Mouse (Mus musculus) B cell, adult 2 months (primary cell): Measurements from ENCODE around the gene Akr1c19.
"Not testable (repeated sequence)": the region's sequence is repeated elsewhere in the genome, so short reads cannot be mapped to it uniquely, and the experiment has no call there.

Experiments
- DNase-seq, 2 experiments: peaks; one replicate each; pipeline ENCODE4 v3.0.0; 2022

Akr1c19 gene

GRCm38 (mm10) chr13:4228441-4228840 is at the start of gene Akr1c19:
Gene Akr1c19, plus strand, starts transcription at chr13:4228700.
- DNase-seq, result no peak

DNA sequence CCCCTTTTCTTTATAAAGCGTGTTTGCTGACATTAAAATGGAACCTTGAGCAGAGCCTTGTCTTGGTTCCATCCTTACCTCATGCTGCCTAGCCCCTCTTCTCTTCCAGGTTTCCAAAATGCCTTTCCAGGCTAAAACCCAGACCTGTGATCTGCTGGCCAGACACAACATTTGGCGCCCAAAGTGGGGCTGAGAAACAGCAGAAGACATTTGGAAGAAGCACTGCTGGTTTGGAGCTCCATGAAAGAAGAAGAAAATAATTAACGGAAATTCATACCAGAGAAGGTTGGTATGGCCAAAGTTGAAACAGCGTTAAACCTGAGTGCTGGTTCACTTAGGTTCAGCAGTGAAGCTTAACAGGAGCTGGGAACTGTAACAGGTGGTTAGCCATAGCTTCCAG is 47.2 kb upstream of the Akr1c19 start:
- not testable (repeated sequence) for DNase-seq

DNA sequence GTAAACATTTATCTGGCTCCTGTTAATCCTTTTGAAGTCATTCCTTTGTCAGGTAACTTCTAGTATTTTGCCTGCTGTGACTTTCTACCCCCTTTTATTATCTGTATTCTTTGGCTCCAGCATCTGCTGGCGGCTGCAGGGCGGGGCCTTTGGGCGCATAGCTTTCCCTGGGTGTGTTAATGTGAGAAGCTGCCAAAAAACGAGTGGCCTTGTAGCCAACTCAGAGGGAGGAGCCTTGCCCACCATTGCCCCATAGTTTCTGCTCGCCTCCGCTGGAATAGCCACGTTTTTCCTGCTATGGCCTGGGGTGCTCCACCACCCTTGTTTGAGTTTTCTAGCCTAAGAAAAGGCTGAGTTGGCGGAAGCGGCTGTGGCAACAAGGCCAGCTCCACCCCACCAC is 45.4 kb upstream of the Akr1c19 start:
- DNase-seq, result no peak

DNA sequence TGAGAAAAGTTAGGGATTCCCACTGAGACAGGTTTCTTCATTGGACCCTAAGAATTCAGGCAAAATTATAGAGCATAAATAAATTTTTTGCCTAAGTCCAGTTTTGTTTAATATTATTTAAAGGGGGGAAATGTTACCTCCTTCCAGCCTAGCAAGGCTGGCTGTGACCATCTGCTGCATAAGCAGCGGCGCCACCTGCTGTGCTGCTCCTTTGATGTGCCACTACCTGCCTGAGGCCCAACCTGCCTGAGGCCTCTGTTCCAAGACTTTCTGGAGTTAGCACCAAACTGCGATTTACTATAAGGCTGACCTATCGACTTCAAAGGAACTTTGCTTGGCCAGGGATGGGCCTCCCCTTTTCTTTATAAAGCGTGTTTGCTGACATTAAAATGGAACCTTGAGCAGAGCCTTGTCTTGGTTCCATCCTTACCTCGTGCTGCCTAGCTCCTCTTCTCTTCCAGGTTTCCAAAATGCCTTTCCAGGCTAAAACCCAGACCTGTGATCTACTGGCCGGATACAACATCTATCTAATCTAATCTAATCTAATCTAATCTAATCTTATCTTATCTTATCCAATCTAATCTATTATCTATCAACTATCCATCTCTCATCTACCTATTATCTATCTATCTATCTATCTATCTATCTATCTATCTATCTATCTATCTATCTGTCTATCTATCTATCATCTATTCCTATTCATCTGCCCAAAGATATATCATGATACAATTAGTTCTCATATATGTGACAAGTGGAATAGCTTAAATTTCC is 41.7 kb upstream of the Akr1c19 start:
- not testable (repeated sequence) for DNase-seq

DNA sequence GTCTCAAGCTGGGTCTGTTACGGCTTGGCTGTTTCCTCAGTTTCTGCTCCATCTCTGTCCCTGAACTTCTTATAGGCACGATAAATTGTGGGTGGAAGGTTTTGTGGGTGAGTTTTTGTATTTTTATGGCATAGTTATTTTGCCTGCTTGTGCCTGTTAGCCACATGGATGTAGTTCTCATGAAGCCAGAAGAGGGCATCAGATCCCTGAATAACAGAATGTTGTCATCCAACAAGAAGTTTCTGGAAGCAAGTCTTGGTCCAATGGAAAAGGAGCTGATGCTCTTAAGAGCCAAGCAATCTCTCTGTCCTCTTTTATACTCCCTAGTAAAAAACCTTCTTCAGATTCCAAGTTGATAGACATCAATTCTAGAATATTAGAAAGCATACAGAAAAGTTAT is 40.3 kb upstream of the Akr1c19 start:
- DNase-seq, result no peak

DNA sequence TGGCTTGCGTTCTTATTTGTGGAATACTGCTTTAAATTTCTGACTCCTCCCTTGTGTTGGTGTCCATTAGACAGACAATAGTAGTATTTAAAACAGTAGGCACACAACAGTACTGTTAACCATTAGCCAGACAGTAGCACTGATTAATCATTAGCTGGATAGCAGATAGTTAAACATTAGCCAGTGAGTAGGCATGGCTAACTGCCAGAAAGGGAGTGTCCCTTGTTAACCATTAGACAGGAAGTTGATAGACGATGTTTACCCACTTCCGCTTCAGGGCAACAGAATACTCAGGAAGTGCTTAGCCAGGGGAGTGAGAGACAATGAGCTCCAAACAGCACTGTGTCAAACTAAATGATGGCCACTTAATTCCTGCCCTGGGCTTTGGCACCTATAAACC is 37.6 kb upstream of the Akr1c19 start, which contains the start of gene Akr1c13:
Gene Akr1c13 (plus strand): TSS at position 247 of the 400 bp plus-strand sequence.
- peak in 1 of 2 experiments; percentile 7 for DNase-seq

DNA sequence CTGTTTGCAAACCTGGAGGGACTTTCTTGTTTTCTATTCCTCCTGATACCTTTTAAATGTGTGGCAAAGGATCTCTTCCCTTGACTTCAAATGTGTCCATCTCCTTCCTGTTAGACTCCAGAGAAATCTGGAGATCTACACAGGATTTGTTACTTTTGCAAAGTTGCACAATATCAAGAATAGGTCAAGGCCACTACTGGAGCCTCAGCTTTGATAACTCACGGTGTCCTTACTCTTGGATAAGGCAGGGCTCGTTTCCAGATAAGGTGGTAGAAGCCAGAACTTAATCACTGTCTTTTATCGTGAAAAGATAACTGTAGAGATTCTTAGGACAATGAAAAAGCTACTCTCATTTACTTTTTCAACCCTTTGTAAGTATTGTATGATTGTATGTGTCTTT is 36.0 kb upstream of the Akr1c19 start:
- no peak for DNase-seq

DNA sequence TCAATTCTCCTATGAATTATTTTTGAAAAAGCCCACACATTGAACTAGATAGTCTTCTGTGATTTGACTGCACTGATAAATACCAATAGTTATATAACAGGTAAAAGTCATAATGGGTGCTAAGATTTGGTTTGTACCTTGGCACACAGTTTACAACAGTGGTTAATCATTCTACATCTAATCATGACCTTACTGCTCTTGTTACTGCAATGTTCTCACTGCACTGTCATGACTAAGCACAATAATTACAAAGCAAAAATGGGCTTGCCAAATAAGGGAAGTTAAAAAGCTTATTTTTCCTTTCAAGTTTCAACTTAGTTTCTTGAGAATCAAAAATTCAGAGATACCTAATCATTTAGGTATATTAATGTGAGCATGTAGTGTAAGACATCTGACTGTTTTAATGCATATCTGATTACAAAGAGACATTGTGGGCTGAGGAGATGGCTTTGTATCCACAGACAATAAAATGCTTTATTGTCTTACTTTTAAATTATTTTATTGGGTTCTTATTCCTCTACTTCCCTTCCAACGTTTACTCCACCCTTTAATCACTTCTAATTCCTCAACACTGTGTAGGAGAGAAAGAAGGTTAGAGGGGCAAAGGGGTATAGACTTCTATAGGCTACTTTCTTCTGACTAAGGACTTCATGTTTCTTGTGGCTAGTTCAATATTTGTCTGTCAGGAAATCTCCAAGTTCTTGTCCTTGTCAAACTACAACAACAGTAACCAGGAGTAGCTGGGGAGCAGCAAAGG is 22.2 kb upstream of the Akr1c19 start:
- no peak for DNase-seq

GRCm38 (mm10) chr13:4211560-4212299 is 16.8 kb upstream of the Akr1c19 start:
- no peak for DNase-seq

- no peak for DNase-seq
Observed at GRCm38 (mm10) chr13:4212309-4212708, 16.2 kb upstream of the Akr1c19 start.

DNA sequence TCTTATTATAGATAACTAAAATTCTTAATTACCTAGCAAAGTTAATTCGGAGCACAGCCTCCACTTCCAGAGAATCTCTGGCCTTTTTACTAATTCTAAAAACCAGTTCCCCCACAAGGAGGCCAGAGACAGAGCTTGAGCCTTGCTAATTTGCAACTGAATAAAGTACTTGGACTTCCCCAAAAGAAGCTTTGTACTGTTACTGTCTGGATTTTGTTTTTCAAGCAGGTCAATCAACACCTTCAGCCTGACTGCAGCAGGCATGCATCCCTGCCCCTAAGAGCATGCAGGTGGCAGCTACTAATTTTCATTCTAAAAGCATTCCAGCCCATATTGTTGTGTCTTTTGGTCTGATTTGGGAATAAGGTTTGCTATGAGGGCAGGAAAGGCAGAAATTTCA is 13.0 kb upstream of the Akr1c19 start:
- not testable (repeated sequence) for DNase-seq

GRCm38 (mm10) chr13:4230841-4231623 is 2.5 kb downstream of the Akr1c19 start:
- no peak for DNase-seq

DNA sequence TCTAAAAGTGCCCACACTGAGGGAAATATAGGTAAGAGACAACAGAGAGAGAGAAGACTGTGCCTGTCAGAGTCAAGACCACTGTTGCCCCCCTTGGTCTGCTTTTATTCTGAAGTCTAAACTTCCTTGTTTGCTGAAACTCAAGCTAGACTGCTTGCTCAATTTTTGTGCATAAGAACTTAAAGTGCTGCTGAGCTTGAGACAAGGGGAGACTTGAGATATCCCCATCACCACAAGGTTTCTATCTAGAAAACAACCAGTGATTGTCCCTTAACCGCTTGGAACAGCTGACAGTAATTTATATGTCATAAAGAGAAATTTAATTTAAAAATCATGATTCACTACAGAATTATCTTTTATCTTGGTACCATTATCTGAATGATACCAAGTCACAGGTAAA is 4.6 kb downstream of the Akr1c19 start:
- no peak for DNase-seq

- DNase-seq, result no peak
Observed at GRCm38 (mm10) chr13:4233536-4234172, 5.2 kb downstream of the Akr1c19 start.

DNA sequence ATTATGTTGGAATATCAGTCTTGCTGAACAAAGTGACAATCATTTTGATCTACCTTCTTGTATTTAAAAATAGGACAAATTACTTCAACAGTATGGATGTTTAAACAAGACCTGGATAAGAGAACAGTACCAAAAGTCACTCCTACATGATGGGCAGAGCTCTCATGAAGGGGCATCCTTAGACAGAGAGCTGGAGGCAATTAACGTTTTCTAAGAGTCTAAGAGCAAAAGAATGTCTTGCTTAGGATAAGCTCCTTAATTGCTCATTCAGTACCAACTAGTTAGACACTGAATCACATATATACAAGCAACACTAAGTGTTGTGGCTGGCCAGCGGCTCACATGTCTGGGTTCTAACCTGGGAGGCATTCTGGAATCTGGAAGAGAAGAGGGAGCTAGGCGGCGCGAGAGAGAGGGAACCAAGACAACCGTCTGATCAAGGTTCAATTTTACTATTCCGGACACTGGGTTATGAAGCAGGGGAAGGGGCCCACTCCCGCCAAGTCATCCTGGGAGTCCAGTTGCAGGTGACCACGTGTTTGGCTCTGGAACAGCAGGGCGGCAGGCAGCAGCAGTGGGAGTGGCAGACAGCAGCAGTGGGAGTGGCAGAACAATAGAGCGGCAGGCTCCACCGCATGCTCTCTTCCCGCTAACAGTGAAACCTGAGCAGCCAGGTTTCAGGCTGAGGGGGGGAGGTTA is 16.5 kb downstream of the Akr1c19 start:
- no peak for DNase-seq

GRCm38 (mm10) chr13:4249347-4249746 is 20.8 kb downstream of the Akr1c19 start:
- DNase-seq, result no peak

- not testable (repeated sequence) for DNase-seq
Observed at GRCm38 (mm10) chr13:4256894-4257293, 28.4 kb downstream of the Akr1c19 start.

- no peak for DNase-seq
Observed at GRCm38 (mm10) chr13:4257349-4257748, 28.8 kb downstream of the Akr1c19 start.

GRCm38 (mm10) chr13:4264612-4265011 is 36.1 kb downstream of the Akr1c19 start:
- DNase-seq, result no peak

DNA sequence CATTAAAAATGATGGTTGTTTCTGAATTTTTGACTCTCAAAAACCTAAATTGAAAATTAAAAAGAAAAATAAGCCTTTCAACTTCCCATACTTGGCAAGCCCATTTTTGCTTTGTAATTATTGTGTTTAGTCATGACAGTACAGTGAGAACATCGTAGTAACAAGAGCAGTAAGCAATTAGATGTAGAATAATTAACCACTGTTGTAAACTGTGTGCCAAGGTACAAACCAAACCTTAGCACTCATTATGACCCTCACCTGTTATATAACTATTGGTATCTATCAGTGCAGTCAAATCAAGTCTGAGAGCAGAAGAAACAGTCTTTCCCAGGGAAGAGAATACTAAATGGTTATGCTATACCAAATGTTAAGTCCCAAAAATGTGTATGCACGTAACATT is 36.5 kb downstream of the Akr1c19 start:
- DNase-seq, result no peak

DNA sequence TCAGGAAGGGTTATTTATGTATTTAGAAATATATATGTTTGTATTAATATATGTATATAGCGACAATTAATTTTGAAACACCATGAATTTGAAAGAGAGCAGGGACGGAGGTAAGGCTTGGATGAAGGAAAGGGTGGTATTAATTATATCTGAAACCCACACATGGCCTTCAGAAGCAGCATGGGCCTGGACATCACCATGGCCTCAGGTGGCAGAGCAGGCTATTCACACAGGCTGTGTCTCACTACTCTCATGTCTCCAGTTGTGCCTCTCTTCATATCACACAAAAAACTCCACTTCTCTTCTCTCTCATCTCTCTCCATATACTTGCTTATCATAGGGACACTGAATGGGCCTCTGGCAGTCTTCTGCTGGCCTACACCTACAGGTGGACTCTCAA is 37.0 kb downstream of the Akr1c19 start:
- not testable (repeated sequence) for DNase-seq
